Mouse (Mus musculus): ENCODE measurements around the gene Cul4a. TPM values are rescaled to one million over a fixed set of nuclear protein-coding genes. Genes with fewer than 3 reads are reported as not detected.

Cul4a gene
- total RNA-seq, 2 experiments from 2014 or later, result 67.6 to 68.5 TPM

DNA sequence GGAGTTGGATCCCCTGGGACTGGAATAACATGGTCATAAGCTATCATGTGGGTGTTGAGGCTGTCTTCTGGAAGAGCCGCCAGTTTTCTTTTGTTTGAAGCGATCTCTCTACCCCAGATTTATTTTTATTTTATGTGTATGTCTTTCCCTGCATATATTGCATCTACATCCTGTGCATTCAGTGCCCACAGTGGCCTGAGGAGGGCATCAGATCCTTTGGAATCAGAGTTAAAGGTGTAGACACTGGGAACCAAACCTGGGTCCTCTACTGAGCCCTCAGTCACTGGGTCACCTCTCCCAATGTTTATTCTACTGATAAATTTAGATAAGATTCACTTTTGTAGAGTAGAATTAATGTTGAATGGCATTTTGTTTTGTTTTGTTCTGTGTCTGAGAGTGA is 43.9 kb downstream of the Cul4a start:
- intact Hi-C loops (cut with DNase I), result loop anchor here (1.0 to 5.0 kb wide), 2 partner anchors 42 to 65 kb away; partner anchors contain the start of genes Cul4a and Pcid2
- Histone ChIP-seq H3K27ac (peak overlapping the region; percentile 90), H3K4me3 (peak overlapping the region; percentile 25)
- TF ChIP-seq CTCF (IDR thresholded peaks at IDR 0.05), result peak; percentile 41
- DNase-seq, result no peak

DNA sequence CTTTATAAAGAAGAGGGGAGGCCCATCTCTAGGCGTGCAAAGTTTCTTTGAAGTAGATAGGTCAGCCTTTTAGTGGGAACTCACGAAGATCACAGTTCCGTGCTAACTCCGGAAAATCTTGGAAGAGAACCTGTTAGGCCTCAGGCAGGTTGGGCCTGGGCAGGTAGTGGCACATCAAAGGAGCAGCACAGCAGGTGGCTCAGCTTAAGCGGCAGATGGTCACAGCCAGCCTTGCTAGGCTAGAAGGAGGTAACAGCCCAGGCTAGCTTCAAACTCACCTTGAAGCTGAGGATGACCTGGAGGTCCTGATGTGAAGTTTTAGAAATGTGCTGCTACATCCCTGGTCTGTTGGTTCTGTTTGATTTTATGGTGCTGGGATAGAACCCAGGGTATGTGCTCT is 44.4 kb downstream of the Cul4a start:
- peak overlapping the region; percentile 90 for H3K27ac ChIP-seq
- intact Hi-C loops (cut with DNase I), result loop anchor here (1.0 to 5.0 kb wide), 3 partner anchors 43 to 103 kb away; partner anchors contain the start of genes Cul4a and Pcid2
- no peak for DNase-seq
- H3K4me3 ChIP-seq, result no peak overlapping the region
- TF ChIP-seq CTCF (IDR thresholded peaks at IDR 0.05), result no peak

DNA sequence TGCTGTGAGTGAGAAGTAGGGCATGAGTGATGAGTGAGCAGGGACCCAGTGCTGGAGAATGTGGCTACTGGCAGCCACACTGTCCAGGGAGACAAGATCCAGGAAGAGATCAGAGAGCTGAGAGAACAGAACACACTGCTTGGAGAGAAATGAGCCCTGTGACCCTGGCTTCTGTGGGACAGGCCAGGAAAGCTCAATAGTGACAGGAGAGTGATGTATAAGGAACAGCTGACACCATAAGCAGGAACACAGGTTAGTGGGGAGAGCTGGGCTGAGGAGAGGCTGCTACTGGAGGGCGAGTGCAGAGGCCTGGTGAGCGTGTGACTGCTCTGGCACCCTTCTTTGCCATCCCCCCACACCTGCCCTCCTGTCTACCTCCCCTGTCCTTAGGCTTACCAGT is 45.5 kb downstream of the Cul4a start:
- no peak overlapping the region for H3K4me3 ChIP-seq
- no peak for TF ChIP-seq CTCF (IDR thresholded peaks at IDR 0.05)
- H3K27ac ChIP-seq, result peak overlapping the region; percentile 90
- intact Hi-C loops (cut with DNase I), result loop anchor here (2.0 kb wide), 1 partner anchor 102 kb away; no protein-coding TSS in a partner anchor
- DNase-seq, result peak; percentile 70

DNA sequence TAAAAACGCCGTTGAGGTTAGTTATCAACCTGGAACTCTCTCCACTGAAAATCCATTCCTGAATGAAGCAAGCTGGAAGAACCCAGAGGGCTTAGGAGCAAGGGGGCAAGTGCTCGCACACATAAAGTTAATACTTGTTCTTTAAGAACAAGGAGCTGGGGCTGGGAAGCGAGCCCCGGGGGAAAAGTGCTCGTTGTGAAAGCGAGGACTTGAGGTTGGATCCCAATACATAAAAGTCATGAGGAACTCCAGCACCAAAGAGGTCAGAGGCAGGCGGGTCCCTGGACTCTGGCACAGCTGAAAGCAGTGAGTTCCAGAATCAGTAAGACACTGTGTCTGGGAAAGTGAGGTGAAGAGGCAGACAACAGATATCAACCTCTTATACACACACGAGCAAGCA is 48.7 kb downstream of the Cul4a start:
- DNase-seq, result peak; percentile 60
- intact Hi-C loops (cut with DNase I), result no loop called here
- TF ChIP-seq CTCF (IDR thresholded peaks at IDR 0.05), result no peak
- Histone ChIP-seq H3K27ac (peak overlapping the region; percentile 99), H3K4me3 (no peak overlapping the region)

DNA sequence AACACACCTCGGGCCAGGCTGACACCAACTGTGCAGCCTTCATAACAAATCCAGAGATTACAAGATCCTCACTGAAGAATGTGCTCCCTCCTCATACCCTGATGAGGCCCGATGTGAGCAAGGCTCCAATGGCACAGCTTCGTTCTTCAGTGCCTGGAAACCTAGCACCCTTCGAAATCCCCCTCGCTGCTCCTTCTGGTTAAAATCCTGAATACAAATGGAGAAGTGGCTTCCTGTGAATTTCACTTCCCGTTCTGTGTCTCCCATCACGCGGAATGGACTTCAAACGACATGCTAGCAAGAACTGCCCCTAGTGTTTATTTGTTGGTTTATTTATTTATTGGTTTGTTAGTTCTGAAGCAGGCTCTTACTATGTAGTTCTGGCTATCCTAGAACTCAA is 49.9 kb downstream of the Cul4a start:
- intact Hi-C loops (cut with DNase I), result no loop called here

DNA sequence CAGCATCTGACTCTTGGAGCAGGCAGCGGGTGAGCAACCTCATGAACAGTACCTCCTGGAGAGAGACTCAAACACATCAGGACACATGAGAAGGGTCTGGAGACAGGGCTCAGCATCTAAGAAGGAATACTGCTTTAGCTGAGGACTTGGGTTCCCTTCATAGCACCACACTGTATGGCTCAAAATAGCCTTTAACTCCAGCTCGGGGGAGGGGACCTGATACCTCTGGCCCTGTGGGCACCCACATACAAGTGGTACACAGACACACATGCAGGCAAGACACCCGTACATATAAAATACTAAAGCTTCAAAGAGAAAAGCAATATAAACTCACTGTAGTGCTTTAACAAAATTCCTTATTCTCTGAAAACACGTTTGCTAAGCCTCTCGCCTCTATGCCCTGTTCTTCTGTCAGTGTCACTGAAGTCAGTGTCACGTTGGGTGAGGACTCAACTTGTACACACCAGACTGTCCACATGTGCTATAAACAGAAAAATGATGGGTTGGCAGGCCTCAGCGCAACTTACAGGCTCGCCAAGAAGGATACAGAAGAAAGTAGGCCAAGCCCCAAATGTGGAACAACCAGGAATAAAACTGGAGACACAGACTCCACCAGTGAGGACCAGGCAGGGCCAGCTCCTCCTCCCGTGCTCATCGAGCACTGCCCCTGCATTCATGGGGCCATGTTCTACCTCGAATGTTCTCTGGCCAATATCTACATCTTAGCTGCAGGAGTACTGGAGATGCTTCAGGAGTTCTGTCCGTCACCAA is 51.1 kb downstream of the Cul4a start:
- no peak for TF ChIP-seq CTCF (IDR thresholded peaks at IDR 0.05)
- peak; percentile 77 for DNase-seq
- intact Hi-C loops (cut with DNase I), result no loop called here
- Histone ChIP-seq H3K27ac (peak overlapping the region; percentile 99), H3K4me3 (peak overlapping the region; percentile 19; the same call in 1 of the 2 replicates)

More for the DNA sequence above, 49.9 kb downstream of the Cul4a start:
- TF ChIP-seq CTCF (IDR thresholded peaks at IDR 0.05), result no peak
- Histone ChIP-seq H3K4me3 (no peak overlapping the region; the same call in 1 of the 2 replicates), H3K27ac (peak overlapping the region; percentile 99)
- no peak for DNase-seq

DNA sequence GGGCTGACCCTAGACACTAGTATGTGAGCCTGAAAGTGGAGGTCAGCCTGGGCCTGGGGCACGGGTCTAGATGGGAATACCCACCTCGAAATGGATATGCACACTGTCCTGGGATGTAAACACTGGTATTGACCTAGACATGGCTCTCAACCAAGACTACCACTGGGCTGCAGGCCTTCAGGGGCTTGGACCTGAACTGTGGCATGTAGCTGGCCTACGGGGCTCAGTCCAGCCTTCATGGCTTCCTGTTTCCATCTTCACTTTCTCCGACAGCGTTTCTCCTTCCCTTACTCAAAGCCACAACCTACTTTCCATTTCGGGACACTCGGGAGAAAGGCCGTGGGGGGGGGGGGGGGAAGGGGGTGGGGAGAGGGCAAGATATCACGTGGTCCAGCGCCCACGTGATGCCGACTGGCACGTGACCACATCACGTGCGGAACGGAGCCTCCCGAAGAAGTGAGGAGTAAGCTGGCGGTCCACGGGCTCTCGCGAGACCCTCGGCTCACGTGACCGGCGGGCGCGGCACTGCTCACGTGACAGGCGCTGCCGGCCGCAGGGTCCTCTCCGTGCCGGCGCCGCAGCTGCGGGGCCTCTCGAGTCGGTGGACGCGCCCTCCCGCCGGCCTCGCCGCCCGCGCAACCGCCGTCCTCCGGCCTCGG is 53.4 kb downstream of the Cul4a start, which contains the start of gene Lamp1:
Lamp1 (plus strand) TSS at position 444 of the 659 bp plus-strand sequence.
- no peak for TF ChIP-seq CTCF (IDR thresholded peaks at IDR 0.05)
- intact Hi-C loops (cut with DNase I), result loop anchor here (2.0 kb wide), 1 partner anchor 50 kb away; no protein-coding TSS in a partner anchor
- peak; percentile 100 for DNase-seq
- Histone ChIP-seq H3K4me3 (peak within 1 kb of the TSS; percentile 100), H3K27ac (peak within 1 kb of the TSS; percentile 99)

DNA sequence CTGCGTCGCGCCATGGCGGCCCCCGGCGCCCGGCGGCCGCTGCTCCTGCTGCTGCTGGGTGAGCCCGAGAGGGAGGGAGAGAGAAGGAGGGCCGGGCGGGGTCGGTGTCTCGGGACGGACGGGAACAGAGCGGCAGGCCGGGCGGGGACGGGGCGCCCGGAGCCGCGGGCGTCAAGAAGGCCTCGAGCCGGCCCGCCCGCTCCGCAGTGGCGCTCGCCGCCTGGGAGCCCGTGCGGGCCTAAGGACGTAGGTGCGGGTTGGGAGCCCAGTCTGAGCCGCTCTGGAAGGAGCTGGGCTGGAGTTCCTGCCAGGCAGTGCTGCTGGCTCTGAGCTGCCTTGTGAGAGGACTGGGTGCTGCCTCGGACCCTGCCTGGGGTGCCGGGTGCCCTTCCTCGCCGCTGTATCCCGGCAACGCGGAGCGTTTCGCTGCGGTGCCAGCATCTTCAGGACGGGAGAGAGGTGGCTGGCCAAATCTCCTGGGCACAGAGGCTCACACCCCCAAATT is 54.0 kb downstream of the Cul4a start:
- H3K4me3 ChIP-seq, result peak overlapping the region; percentile 100
- intact Hi-C loops (cut with DNase I), result loop anchor here (2.0 kb wide), 1 partner anchor 49 kb away; no protein-coding TSS in a partner anchor
- no peak for DNase-seq
- H3K27ac ChIP-seq, result peak overlapping the region; percentile 99
- no peak for TF ChIP-seq CTCF (IDR thresholded peaks at IDR 0.05)

DNA sequence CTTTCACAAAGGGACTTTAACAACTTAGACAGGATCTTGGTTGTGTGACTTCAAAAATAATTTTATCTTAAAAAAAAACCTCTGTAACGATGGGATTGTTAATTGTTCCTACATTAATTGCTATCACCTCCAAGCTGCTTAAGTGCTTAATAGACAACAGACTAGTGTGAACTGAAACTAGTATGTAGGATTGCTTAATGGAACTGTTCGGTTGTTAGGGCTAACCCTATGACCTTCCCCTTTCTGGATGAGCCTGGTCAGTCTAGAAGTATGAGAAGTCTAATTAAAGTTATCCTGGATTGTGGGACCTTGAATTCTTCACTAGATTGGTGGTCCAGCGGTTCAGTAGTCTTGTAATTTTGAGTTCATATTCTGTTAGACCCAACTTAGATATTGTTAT is 55.3 kb downstream of the Cul4a start:
- no peak for TF ChIP-seq CTCF (IDR thresholded peaks at IDR 0.05)
- Histone ChIP-seq H3K4me3 (peak overlapping the region; percentile 100), H3K27ac (peak overlapping the region; percentile 99)
- no peak for DNase-seq
- intact Hi-C loops (cut with DNase I), result no loop called here

DNA sequence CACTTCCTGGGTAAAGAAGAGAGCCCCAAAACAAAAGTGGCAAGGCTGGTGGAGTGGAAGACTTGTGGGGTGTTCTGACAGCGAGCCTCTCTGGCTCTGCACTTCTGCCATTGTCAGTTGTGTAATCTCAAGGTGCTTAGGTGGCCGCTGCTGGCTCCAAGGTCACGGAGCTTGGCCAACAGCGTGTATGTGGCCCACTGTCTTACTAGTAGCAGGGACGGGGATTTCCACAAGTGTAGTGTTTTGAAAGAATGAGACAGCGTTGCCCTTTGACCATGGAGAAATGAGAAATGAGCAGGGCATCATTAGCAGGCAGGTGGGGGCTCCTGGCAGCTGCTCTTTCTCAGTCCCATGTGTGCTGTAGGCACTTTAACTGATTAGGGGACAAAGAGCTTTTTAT is 56.7 kb downstream of the Cul4a start:
- peak; percentile 53 for DNase-seq
- Histone ChIP-seq H3K4me3 (peak overlapping the region; percentile 37), H3K27ac (peak overlapping the region; percentile 99)
- intact Hi-C loops (cut with DNase I), result no loop called here
- no peak for TF ChIP-seq CTCF (IDR thresholded peaks at IDR 0.05)

DNA sequence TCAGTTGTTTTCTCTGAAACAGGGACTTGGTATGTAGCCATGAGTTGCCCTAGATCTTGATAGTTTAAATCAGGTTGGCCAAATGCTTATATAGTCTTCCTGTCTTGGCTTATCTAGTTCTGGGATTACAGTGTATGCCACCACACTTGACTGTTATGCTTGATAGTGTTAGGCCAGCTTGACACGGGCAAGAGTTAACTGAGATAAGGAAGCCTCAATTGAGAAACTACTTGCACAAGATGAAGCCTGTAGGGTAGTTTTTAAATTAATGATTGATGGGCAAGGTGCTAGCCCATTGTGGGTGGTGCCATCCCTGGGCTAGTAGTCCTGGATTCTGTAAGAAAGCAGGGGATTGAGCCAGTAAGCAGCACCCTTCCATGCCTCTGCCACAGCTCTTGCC is 58.1 kb downstream of the Cul4a start:
- no peak for TF ChIP-seq CTCF (IDR thresholded peaks at IDR 0.05)
- no peak for DNase-seq
- peak overlapping the region; percentile 99 for H3K27ac ChIP-seq
- intact Hi-C loops (cut with DNase I), result no loop called here
- H3K4me3 ChIP-seq, result peak overlapping the region; percentile 29

DNA sequence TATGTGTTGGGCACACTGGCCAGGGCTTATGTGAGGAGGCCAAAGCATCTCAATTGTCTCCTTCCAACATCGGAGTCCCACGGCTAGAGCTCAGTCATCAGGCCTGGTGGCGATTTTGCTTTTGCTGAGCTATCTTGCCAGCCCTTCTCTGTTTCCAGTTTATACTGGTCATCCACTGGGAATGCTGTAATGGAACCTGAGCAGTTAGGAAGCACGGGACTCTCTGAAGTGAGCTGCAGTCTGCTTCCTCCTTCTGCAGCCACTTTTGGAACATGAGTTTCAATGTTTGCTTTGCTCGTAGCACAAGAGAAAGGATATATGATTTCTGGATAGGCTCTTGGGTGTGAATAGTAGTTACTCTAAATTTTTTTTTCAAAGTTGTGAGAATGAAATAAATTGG is 58.9 kb downstream of the Cul4a start:
- peak; percentile 49 for DNase-seq
- Histone ChIP-seq H3K27ac (peak overlapping the region; percentile 99), H3K4me3 (peak overlapping the region; percentile 20)
- no peak for TF ChIP-seq CTCF (IDR thresholded peaks at IDR 0.05)
- intact Hi-C loops (cut with DNase I), result no loop called here

DNA sequence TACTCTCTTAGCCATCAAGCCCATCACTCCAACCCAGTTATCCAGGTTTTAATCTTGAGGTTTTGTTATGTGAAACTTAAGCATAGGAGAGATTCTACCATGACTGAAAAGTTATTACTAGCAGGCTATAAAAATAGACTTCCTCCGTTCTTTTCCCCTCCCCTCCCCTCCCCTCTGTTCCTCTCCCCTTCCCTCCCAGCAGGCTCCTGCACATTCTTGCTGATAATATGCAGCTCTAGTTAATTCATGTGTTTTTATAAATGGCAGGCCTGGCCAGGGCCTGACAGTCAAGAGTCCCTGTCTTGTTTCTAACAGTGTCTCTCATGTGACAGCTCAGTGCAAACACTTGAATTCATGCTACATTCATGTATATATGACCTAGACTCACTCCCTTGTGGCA is 65.1 kb downstream of the Cul4a start:
- Histone ChIP-seq H3K4me3 (no peak overlapping the region), H3K27ac (peak overlapping the region; percentile 73)
- DNase-seq, result no peak
- no peak for TF ChIP-seq CTCF (IDR thresholded peaks at IDR 0.05)
- intact Hi-C loops (cut with DNase I), result loop anchor here (2.0 kb wide), 1 partner anchor 38 kb away; no protein-coding TSS in a partner anchor

Measured in gastrocnemius, adult 2 months (tissue).